Mouse (Mus musculus): ENCODE data around the gene Gng12. TPM values are rescaled to one million over a fixed set of nuclear protein-coding genes. Genes with fewer than 3 reads are reported as not detected.

Gng12 gene
- polyA plus RNA-seq, 1 experiment: 24.9 TPM

DNA sequence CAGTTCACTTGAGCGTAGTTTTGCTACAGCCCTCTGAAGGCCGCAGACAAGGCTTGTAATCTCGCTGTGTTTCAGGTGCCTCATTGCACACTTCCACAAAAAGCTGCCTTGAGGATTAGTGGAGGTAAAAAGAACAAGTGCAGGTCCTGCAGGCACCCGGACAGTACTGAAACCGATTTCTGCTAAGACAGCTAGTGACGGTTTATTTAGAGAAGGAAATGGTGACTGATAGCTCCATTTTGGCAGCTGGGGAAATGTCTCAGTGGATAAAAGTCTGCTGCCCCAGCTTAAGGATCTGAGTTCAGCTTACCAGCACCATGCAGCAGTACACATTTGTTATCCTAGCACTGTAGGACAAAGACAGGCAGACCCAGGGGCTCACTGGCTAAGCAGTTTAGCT, 45.6 kb downstream of the Gng12 start:
- Histone ChIP-seq H3K4me3 (ENCODE audit: insufficient read depth, poor library complexity, severe bottlenecking) (no peak overlapping the region), H3K36me3 (ENCODE audit: control insufficient read depth, insufficient read depth) (no peaks in the 10 kb centered on the region), H3K79me2 (ENCODE audit: control insufficient read depth, insufficient read depth) (no peaks in the 10 kb centered on the region), H3K27me3 (ENCODE audit: control insufficient read depth, insufficient read depth, insufficient read length) (no peaks in the 10 kb centered on the region), H3K79me3 (ENCODE audit: low read depth) (peaks cover 1% of the 10 kb centered on the region), H3ac (ENCODE audit: control insufficient read depth, insufficient read length, low read depth) (no peak overlapping the region)
- TF ChIP-seq MYOG (IDR thresholded peaks at IDR 0.05; ENCODE audit: control insufficient read depth, extremely low read depth, insufficient read length) (no peak), FOSL1 (IDR thresholded peaks at IDR 0.05; ENCODE audit: insufficient read depth, low read length, poor library complexity, severe bottlenecking) (no peak), USF1 (IDR thresholded peaks at IDR 0.05; ENCODE audit: low read depth) (no peak), CTCF (IDR thresholded peaks at IDR 0.05; ENCODE audit: control insufficient read depth, insufficient read depth, insufficient read length) (no peak), CEBPB (IDR thresholded peaks at IDR 0.05; ENCODE audit: low read depth) (no peak), MYOD1 (IDR thresholded peaks at IDR 0.05; ENCODE audit: control insufficient read depth, insufficient read length, low read depth) (no peak), MAX (IDR thresholded peaks at IDR 0.05) (no peak)

DNA sequence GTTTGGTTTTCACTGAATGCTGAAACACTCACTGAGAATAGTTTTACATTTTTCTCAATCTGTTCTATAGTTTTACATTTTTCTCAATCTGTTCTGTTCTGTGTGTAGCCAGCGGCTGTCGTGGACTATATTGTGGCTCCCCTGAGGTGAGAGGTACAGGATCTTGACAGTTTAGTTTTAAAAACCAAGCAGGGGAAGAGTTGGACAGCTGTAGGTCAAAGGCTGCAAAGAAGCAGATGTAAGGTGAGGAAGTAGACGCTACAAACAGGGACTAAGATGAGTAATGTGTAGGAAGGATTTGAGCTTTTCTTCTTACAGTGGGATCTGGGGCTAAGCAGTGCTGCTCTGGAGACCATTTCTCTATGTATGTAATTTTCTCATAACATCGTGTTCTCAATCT, 46.6 kb downstream of the Gng12 start:
- H3K79me2 ChIP-seq (ENCODE audit: control insufficient read depth, insufficient read depth): no peaks in the 10 kb centered on the region
- H3ac ChIP-seq (ENCODE audit: control insufficient read depth, insufficient read length, low read depth): no peak overlapping the region
- no peak for TF ChIP-seq CEBPB (IDR thresholded peaks at IDR 0.05; ENCODE audit: low read depth)
- no peak for TF ChIP-seq MYOG (IDR thresholded peaks at IDR 0.05; ENCODE audit: control insufficient read depth, extremely low read depth, insufficient read length)
- no peak for TF ChIP-seq FOSL1 (IDR thresholded peaks at IDR 0.05; ENCODE audit: insufficient read depth, low read length, poor library complexity, severe bottlenecking)
- TF ChIP-seq CTCF (IDR thresholded peaks at IDR 0.05; ENCODE audit: control insufficient read depth, insufficient read depth, insufficient read length): no peak
- no peak for TF ChIP-seq MYOD1 (IDR thresholded peaks at IDR 0.05; ENCODE audit: control insufficient read depth, insufficient read length, low read depth)
- no peak for TF ChIP-seq USF1 (IDR thresholded peaks at IDR 0.05; ENCODE audit: low read depth)
- no peak for TF ChIP-seq MAX (IDR thresholded peaks at IDR 0.05)
- peaks cover 1% of the 10 kb centered on the region for H3K79me3 ChIP-seq (ENCODE audit: low read depth)
- no peak overlapping the region for H3K4me3 ChIP-seq (ENCODE audit: insufficient read depth, poor library complexity, severe bottlenecking)
- no peaks in the 10 kb centered on the region for H3K27me3 ChIP-seq (ENCODE audit: control insufficient read depth, insufficient read depth, insufficient read length)
- H3K36me3 ChIP-seq (ENCODE audit: control insufficient read depth, insufficient read depth): no peaks in the 10 kb centered on the region

DNA sequence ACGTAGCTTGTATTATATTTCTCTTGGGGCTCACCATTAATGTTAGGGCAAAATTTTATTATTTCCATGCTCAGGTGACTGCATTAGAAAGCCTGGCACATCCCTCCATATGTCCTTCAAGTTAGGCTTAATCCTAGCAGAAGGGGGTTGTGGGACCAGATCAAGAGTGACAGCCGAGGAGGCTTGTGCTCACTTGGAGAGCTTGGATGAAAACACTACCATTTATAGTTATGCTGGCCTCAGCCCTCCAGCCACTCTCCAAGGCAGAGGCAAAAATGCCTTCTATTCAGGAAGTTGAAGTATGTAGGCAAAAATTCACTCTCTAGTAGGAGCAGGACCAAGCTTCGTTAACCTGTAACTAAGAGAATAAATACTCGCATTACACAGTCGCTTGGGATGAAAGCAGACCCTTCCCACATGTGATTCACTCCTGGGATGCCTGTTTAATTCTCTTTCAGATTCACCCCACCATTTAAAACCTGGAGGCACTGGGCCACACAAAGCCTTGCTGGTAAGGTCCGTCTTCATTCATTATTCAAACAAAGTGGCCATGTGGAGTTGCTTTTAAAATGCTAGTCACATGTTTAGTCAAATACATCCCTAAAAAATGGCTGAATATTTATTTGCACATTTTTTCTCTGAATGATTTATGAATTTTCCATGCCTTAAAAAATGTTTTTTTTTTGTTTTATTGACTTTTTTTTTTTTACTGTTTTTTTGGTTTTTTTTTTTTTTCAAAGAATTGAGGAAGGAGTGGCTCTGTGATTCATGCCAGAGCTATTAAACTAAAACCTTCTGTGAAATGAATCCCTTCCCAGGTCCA, 47.4 kb downstream of the Gng12 start:
- Histone ChIP-seq H3ac (ENCODE audit: control insufficient read depth, insufficient read length, low read depth) (no peak overlapping the region), H3K36me3 (ENCODE audit: control insufficient read depth, insufficient read depth) (no peaks in the 10 kb centered on the region), H3K79me3 (ENCODE audit: low read depth) (peaks cover 1% of the 10 kb centered on the region), H3K79me2 (ENCODE audit: control insufficient read depth, insufficient read depth) (no peaks in the 10 kb centered on the region), H3K4me3 (ENCODE audit: insufficient read depth, poor library complexity, severe bottlenecking) (no peak overlapping the region), H3K27me3 (ENCODE audit: control insufficient read depth, insufficient read depth, insufficient read length) (no peaks in the 10 kb centered on the region)
- TF ChIP-seq FOSL1 (IDR thresholded peaks at IDR 0.05; ENCODE audit: insufficient read depth, low read length, poor library complexity, severe bottlenecking): no peak
- no peak for TF ChIP-seq MYOD1 (IDR thresholded peaks at IDR 0.05; ENCODE audit: control insufficient read depth, insufficient read length, low read depth)
- TF ChIP-seq CTCF (IDR thresholded peaks at IDR 0.05; ENCODE audit: control insufficient read depth, insufficient read depth, insufficient read length): no peak
- no peak for TF ChIP-seq USF1 (IDR thresholded peaks at IDR 0.05; ENCODE audit: low read depth)
- no peak for TF ChIP-seq MYOG (IDR thresholded peaks at IDR 0.05; ENCODE audit: control insufficient read depth, extremely low read depth, insufficient read length)
- TF ChIP-seq MAX (IDR thresholded peaks at IDR 0.05): no peak
- TF ChIP-seq CEBPB (IDR thresholded peaks at IDR 0.05; ENCODE audit: low read depth): no peak

DNA sequence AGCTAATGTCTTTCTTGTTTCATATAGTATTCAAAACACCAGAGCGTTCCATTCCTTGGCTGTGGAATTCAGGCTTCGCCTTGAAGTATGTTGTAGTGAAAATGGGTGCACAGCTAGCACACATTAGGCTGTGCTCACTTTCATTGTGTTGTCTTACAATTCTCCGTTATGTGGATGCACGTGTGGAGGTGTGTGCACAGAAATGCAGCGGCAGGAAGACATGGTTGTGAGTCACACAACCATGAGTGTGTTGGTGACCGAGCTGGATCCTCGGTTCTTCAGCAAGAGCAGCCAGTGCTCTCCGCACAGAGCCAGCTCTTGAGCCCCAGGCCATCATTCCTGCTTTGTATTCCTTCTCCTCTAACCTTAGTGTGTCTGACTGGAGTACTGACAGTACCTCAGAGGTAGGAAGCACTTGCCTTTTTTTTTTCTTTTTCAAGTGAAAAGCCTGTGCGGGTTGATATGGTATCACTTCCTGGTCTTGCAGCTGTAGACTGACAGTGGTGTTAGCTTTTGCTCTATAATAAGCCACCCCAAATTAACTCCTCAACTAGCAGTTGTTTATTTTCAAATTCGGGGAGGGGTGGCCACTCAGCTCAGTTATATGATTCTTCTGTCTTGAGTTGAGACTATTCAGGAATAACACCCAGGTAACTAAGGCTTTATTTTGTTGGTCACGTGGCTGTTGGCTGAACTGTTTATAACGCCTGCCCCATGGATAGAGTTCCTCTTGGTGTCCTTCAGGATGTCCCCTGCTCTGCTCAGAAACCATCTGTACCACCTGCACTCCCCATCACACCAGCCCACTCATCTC, 48.2 kb downstream of the Gng12 start:
- TF ChIP-seq USF1 (IDR thresholded peaks at IDR 0.05; ENCODE audit: low read depth) (peak; percentile 26), MYOG (IDR thresholded peaks at IDR 0.05; ENCODE audit: control insufficient read depth, extremely low read depth, insufficient read length) (no peak), FOSL1 (IDR thresholded peaks at IDR 0.05; ENCODE audit: insufficient read depth, low read length, poor library complexity, severe bottlenecking) (no peak), CEBPB (IDR thresholded peaks at IDR 0.05; ENCODE audit: low read depth) (no peak), MYOD1 (IDR thresholded peaks at IDR 0.05; ENCODE audit: control insufficient read depth, insufficient read length, low read depth) (no peak), MAX (IDR thresholded peaks at IDR 0.05) (peak; percentile 80), CTCF (IDR thresholded peaks at IDR 0.05; ENCODE audit: control insufficient read depth, insufficient read depth, insufficient read length) (no peak)
- H3K79me3 ChIP-seq (ENCODE audit: low read depth): peaks cover 1% of the 10 kb centered on the region
- no peak overlapping the region for H3ac ChIP-seq (ENCODE audit: control insufficient read depth, insufficient read length, low read depth)
- H3K79me2 ChIP-seq (ENCODE audit: control insufficient read depth, insufficient read depth): no peaks in the 10 kb centered on the region
- no peak overlapping the region for H3K4me3 ChIP-seq (ENCODE audit: insufficient read depth, poor library complexity, severe bottlenecking)
- no peaks in the 10 kb centered on the region for H3K36me3 ChIP-seq (ENCODE audit: control insufficient read depth, insufficient read depth)
- no peaks in the 10 kb centered on the region for H3K27me3 ChIP-seq (ENCODE audit: control insufficient read depth, insufficient read depth, insufficient read length)

DNA sequence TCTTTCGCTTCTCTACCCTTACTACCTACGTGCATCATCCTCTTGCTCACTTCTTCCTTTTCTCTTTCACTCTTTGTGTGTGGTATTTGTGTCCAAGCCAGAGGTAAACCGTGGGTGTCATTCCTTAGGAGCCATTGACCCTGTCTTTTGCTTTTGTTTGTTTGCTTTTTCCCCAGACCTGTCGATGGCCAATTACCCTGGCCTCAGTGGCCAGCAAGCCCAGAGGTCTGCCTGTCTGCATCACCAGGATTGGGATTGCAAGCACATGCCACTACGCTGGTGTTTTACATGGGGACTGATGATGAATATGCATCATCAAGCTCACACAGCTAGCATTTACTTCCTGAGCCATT, 48.8 kb downstream of the Gng12 start:
- Histone ChIP-seq H3K4me3 (ENCODE audit: insufficient read depth, poor library complexity, severe bottlenecking) (no peak overlapping the region), H3ac (ENCODE audit: control insufficient read depth, insufficient read length, low read depth) (no peak overlapping the region), H3K79me2 (ENCODE audit: control insufficient read depth, insufficient read depth) (no peaks in the 10 kb centered on the region), H3K36me3 (ENCODE audit: control insufficient read depth, insufficient read depth) (no peaks in the 10 kb centered on the region), H3K27me3 (ENCODE audit: control insufficient read depth, insufficient read depth, insufficient read length) (no peaks in the 10 kb centered on the region), H3K79me3 (ENCODE audit: low read depth) (peaks cover 1% of the 10 kb centered on the region)
- TF ChIP-seq USF1 (IDR thresholded peaks at IDR 0.05; ENCODE audit: low read depth) (no peak), MAX (IDR thresholded peaks at IDR 0.05) (no peak), CTCF (IDR thresholded peaks at IDR 0.05; ENCODE audit: control insufficient read depth, insufficient read depth, insufficient read length) (no peak), MYOG (IDR thresholded peaks at IDR 0.05; ENCODE audit: control insufficient read depth, extremely low read depth, insufficient read length) (no peak)

Data from C2C12 (cell line).